Mouse (Mus musculus): ENCODE results near the gene Abhd16a. TPM values are rescaled to one million over a fixed set of nuclear protein-coding genes. Genes with fewer than 3 reads are reported as not detected.

Gene Abhd16a
- polyA plus RNA-seq, 1 experiment from 2014 or later: 113 TPM

DNA sequence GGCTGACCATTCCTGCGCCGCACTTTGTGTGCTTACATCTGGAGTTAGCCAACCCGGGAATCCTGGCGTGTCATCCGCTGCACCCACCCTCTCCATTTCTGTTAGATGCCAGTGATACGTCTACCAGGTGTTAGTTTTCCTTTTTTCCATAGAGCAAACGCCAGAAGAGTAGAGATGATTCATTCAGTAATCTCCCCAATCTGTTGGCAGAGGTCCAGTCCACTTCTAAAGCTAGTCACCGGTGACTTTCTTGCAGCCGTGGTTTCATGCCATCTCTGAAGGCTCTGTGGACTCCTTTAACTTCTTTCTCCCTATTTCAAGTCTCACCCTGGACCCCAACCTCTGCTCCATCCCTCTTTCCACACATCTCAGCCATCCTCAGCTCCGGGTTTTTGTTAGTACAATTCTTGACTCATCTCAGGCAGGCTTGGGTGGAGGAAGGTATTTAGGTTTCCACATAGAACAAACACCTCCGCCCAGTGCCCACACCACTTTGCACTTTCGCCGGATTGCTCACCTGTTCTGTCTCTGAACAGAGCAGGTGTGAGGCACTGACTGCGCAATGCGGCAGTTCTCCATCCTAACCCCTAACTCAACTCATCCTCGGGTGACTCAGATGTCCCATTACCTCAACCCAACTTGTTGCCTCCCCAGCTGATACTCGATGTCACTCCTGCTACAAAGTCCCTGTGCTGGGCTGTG lies 20.7 kb upstream of the Abhd16a start:
- no peak for ATAC-seq
- no peaks in the 10 kb centered on the region; the same call in 1 of the 2 replicates for H3K36me3 ChIP-seq (ENCODE audit: control insufficient read depth, insufficient read depth, low read length)
- no peak overlapping the region for H3K4me3 ChIP-seq (ENCODE audit: low read length)
- H3K27ac ChIP-seq (ENCODE audit: low read depth, low read length): no peak overlapping the region
- WGBS: 87% methylated on average over 17 of the region's 17 CpGs
- H3K9ac ChIP-seq (ENCODE audit: low read depth, low read length): no peak overlapping the region
- peaks cover 14% of the 10 kb centered on the region for H3K27me3 ChIP-seq (replicated peaks; ENCODE audit: control insufficient read depth, insufficient read depth, low read length)
- peaks cover 10% of the 10 kb centered on the region for H3K4me1 ChIP-seq (ENCODE audit: control insufficient read depth, insufficient read depth, low read depth, low read length)
- H3K4me2 ChIP-seq (ENCODE audit: low read length): no peak overlapping the region
- no peaks in the 10 kb centered on the region for H3K9me3 ChIP-seq (ENCODE audit: control insufficient read depth, low read length)

DNA sequence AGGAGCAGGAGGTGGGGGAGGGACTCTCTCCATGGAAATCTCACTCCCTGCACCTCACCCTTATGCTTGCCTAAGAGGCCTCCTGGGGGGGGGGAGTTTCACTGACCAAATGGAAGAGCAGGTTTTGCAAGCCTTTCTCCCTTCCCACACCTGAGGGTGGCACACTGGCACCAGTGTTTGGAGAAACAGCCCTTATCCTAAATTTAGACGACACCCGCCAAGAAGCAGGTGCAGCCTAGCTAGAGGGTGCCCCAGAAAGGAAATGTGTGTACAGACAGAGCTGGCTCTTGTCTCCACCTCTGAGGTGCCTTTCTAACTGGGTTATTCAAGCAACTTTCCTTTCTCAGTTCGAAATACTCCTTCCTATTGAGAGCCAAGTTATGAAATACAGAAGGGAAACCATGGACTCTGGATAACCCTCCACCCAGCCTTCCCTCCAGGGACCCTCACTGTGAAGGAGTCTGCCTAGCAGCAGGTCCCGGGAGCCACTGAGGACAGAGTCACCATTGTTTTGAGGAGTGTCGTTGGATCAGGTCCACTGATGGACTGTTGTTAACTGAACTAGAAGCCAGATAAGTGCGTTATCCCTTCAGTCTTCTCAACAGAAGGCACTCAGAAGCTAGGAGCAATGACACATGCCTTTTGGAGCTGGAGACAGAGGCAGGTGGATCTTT lies 18.4 kb upstream of the Abhd16a start:
- Histone ChIP-seq H3K4me1 (ENCODE audit: control insufficient read depth, insufficient read depth, low read depth, low read length) (no peaks in the 10 kb centered on the region), H3K4me2 (ENCODE audit: low read length) (no peak overlapping the region), H3K36me3 (ENCODE audit: control insufficient read depth, insufficient read depth, low read length) (no peaks in the 10 kb centered on the region), H3K9me3 (ENCODE audit: control insufficient read depth, low read length) (no peaks in the 10 kb centered on the region), H3K4me3 (ENCODE audit: low read length) (no peak overlapping the region), H3K9ac (ENCODE audit: low read depth, low read length) (no peak overlapping the region), H3K27me3 (replicated peaks; ENCODE audit: control insufficient read depth, insufficient read depth, low read length) (0 out of 2 replicates have a peak, but pooled peaks cover 4% of the 10 kb centered on the region), H3K27ac (ENCODE audit: low read depth, low read length) (no peak overlapping the region)
- ATAC-seq: no peak
- WGBS: 62% methylated on average over 6 of the region's 6 CpGs

DNA sequence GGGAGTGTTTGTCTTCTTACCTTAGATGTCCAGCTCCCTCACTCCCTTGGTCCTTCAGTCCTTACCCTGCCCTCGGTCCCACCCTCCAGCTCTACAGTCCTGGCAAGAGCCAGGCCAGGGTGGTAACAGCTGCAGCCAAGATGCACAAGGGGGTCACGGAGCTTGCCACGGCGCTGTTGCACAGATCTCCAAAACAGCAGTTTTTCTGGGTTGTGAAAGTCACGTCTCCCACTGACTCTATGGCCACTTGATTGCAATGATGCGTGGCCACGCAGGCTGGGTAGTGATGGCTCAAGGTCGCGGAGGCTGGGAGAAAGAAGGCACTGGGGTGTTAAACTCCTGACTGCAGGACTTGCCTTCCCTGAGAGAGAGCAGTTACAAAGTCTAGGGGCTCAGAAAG lies 17.6 kb upstream of the Abhd16a start:
- ATAC-seq: no peak
- no peaks in the 10 kb centered on the region for H3K4me1 ChIP-seq (ENCODE audit: control insufficient read depth, insufficient read depth, low read depth, low read length)
- 83% methylated on average over 9 of the region's 9 CpGs for WGBS
- no peak overlapping the region for H3K4me3 ChIP-seq (ENCODE audit: low read length)
- H3K4me2 ChIP-seq (ENCODE audit: low read length): no peak overlapping the region
- 0 out of 2 replicates have a peak, but pooled peaks cover 3% of the 10 kb centered on the region for H3K27me3 ChIP-seq (replicated peaks; ENCODE audit: control insufficient read depth, insufficient read depth, low read length)
- H3K9me3 ChIP-seq (ENCODE audit: control insufficient read depth, low read length): no peaks in the 10 kb centered on the region
- H3K36me3 ChIP-seq (ENCODE audit: control insufficient read depth, insufficient read depth, low read length): no peaks in the 10 kb centered on the region
- H3K27ac ChIP-seq (ENCODE audit: low read depth, low read length): no peak overlapping the region
- H3K9ac ChIP-seq (ENCODE audit: low read depth, low read length): no peak overlapping the region

DNA sequence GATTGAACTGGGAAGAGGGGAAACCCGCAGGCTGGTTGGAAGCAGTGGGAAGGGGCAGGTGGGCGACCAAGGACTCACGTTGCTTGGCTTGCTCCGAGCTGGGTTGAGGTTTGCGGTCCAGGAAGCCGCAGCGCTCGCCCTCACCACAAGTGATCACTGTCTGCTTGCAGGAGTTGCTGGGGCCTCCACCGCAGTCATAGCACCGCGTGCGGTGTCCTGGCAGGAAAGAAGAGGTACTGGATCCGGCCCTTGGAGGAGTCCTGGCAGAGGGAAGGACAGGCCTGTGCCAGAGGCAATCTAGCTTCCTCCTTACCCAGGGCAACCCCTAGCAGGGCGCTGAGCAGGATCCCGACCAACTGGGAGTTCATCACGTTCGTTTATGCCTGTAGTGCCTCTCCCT lies 15.0 kb upstream of the Abhd16a start:
- whole genome bisulfite sequencing: 60% methylated on average over 16 of the region's 17 CpGs
- H3K4me2 ChIP-seq (ENCODE audit: low read length): no peak overlapping the region
- no peak overlapping the region for H3K4me3 ChIP-seq (ENCODE audit: low read length)
- ATAC-seq: no peak
- no peak overlapping the region for H3K9ac ChIP-seq (ENCODE audit: low read depth, low read length)
- no peak overlapping the region for H3K27ac ChIP-seq (ENCODE audit: low read depth, low read length)
- H3K4me1 ChIP-seq (ENCODE audit: control insufficient read depth, insufficient read depth, low read depth, low read length): no peaks in the 10 kb centered on the region; the same call in 1 of the 2 replicates
- H3K27me3 ChIP-seq (replicated peaks; ENCODE audit: control insufficient read depth, insufficient read depth, low read length): no peaks in the 10 kb centered on the region
- no peaks in the 10 kb centered on the region for H3K9me3 ChIP-seq (ENCODE audit: control insufficient read depth, low read length)
- H3K36me3 ChIP-seq (ENCODE audit: control insufficient read depth, insufficient read depth, low read length): no peaks in the 10 kb centered on the region

DNA sequence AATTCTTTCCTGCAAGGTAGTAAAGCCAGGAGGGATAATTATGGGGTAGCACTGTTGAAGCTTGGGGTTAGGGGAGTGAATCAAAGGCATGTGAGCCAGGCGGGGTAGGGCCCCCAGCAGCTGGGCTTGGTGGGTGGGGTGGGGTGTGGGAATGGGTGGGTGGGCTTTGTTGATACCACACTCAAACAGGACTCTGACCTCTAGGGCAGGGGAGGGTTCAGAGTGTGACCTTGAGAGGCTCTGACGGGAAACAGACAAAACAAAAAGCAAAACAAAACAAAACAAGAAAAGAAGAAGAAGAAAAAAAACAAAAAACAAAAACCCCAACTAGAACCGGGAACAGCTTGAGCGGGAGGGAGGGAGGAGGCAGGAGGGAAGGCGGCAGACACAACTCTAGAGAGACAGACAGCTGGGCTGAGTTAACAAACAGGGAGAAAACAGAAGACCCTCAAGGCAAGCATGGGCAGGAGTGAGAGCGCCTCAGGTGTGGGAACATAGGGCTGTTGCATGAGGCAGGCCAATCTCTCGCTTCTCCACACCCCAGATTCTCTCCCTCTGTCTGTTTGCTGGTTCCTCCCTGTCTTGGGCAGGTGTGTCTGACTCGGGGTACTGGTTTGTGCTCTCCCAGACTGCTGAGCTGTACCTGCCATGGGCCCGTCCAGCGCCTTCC lies 12.4 kb upstream of the Abhd16a start, which contains the start of gene Ly6g6e:
Gene Ly6g6e, plus strand, starts transcription at position 396 of the 670 bp plus-strand sequence.
- H3K9ac ChIP-seq (ENCODE audit: low read depth, low read length): peak within 1 kb of the TSS; percentile 1; the same call in 1 of the 2 replicates
- 36% methylated on average over 10 of the region's 10 CpGs for WGBS
- H3K27me3 ChIP-seq (replicated peaks; ENCODE audit: control insufficient read depth, insufficient read depth, low read length): no peaks in the 10 kb centered on the region
- H3K4me3 ChIP-seq (ENCODE audit: low read length): no peak within 1 kb of the TSS; the same call in 1 of the 2 replicates
- no peak within 1 kb of the TSS for H3K27ac ChIP-seq (ENCODE audit: low read depth, low read length)
- H3K4me2 ChIP-seq (ENCODE audit: low read length): peak within 1 kb of the TSS; percentile 32
- ATAC-seq: no peak
- H3K9me3 ChIP-seq (ENCODE audit: control insufficient read depth, low read length): no peaks in the 10 kb centered on the region
- H3K4me1 ChIP-seq (ENCODE audit: control insufficient read depth, insufficient read depth, low read depth, low read length): no peaks in the 10 kb centered on the region; the same call in 1 of the 2 replicates
- H3K36me3 ChIP-seq (ENCODE audit: control insufficient read depth, insufficient read depth, low read length): no peaks in the 10 kb centered on the region

DNA sequence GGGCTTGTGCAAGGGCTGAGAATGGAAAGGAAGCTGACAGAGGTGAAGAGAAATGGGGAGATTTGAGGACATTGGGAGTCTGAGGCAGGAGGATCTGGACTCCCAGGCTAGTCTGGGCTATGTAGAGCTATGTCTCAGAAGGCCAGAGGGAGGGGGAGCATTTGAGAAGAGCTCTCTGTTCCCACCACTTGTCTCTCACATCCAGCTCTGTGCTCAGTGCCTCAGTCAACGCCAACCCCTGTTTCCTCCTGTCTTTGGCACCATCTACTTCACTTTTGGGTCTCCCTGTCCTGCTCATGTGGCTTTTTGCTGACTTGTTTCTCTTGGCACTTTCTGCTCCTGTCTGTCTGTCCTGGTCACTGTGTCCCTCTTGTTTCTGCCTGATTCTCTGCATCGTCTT lies 11.8 kb upstream of the Abhd16a start:
- Histone ChIP-seq H3K36me3 (ENCODE audit: control insufficient read depth, insufficient read depth, low read length) (no peaks in the 10 kb centered on the region), H3K27ac (ENCODE audit: low read depth, low read length) (no peak overlapping the region), H3K4me3 (ENCODE audit: low read length) (no peak overlapping the region), H3K4me2 (ENCODE audit: low read length) (peak overlapping the region; percentile 32), H3K9ac (ENCODE audit: low read depth, low read length) (no peak overlapping the region; the same call in 1 of the 2 replicates), H3K9me3 (ENCODE audit: control insufficient read depth, low read length) (no peaks in the 10 kb centered on the region), H3K4me1 (ENCODE audit: control insufficient read depth, insufficient read depth, low read depth, low read length) (no peaks in the 10 kb centered on the region; the same call in 1 of the 2 replicates), H3K27me3 (replicated peaks; ENCODE audit: control insufficient read depth, insufficient read depth, low read length) (no peaks in the 10 kb centered on the region)
- ATAC-seq: no peak
- 47% methylated on average over 2 of the region's 2 CpGs for WGBS

DNA sequence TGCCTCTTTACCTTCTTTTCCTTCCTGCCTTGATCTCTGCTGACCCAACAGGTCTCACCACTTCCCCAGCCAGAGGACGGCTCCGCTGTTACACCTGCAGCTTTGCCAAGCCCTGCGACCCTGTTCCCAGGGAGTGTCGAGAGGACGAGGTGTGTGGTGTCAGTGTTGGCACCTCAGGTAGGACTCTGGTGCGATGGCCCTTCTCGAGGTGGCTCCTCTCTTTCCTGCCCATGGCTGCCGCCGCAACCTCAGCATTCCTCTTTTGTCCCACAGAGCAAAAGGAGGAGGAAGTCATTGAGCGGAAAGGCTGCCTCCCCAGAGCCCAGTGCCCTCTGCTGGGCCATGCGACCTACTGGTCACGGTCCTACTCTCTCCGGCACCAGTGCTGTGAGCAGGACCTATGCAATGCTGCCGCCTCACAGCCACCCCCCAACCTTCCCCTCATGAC lies 11.3 kb upstream of the Abhd16a start, which contains the start of gene Ly6g6d:
Gene Ly6g6d, minus strand, starts transcription at position 280 of the 448 bp plus-strand sequence.
- H3K4me3 ChIP-seq (ENCODE audit: low read length): no peak within 1 kb of the TSS; the same call in 1 of the 2 replicates
- 9% methylated on average over 14 of the region's 14 CpGs for WGBS

DNA sequence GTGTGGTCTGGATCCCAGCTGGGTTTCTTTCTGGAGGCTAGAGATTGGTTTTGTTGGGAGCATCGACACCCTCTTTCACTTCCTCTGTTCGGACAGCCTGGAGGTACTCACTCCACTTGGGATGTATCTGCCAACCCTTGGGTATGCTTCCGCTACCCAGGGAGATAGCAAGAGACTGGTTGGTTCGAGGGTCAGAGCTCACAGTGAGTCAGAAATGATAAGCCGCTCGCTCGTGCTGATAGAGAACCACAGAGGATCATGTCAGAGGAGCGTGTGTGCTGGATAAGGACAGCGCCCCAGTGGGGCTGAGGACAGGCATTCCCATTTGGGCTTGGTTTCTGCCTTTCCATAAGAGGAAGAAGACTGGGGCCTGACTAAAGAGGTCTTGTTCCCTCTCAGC lies 9.3 kb upstream of the Abhd16a start:
- no peaks in the 10 kb centered on the region; the same call in 1 of the 2 replicates for H3K4me1 ChIP-seq (ENCODE audit: control insufficient read depth, insufficient read depth, low read depth, low read length)
- H3K27me3 ChIP-seq (replicated peaks; ENCODE audit: control insufficient read depth, insufficient read depth, low read length): 0 out of 2 replicates have a peak, but pooled peaks cover 2% of the 10 kb centered on the region
- H3K4me3 ChIP-seq (ENCODE audit: low read length): no peak overlapping the region
- no peak overlapping the region for H3K9ac ChIP-seq (ENCODE audit: low read depth, low read length)
- no peaks in the 10 kb centered on the region for H3K36me3 ChIP-seq (ENCODE audit: control insufficient read depth, insufficient read depth, low read length)
- no peak overlapping the region for H3K4me2 ChIP-seq (ENCODE audit: low read length)
- H3K9me3 ChIP-seq (ENCODE audit: control insufficient read depth, low read length): no peaks in the 10 kb centered on the region
- no peak overlapping the region for H3K27ac ChIP-seq (ENCODE audit: low read depth, low read length)
- WGBS: 72% methylated on average over 9 of the region's 9 CpGs
- ATAC-seq: no peak

More for the DNA sequence above, 11.3 kb upstream of the Abhd16a start, which contains the start of gene Ly6g6d:
- Histone ChIP-seq H3K9me3 (ENCODE audit: control insufficient read depth, low read length) (no peaks in the 10 kb centered on the region), H3K27ac (ENCODE audit: low read depth, low read length) (no peak within 1 kb of the TSS), H3K4me1 (ENCODE audit: control insufficient read depth, insufficient read depth, low read depth, low read length) (no peaks in the 10 kb centered on the region; the same call in 1 of the 2 replicates), H3K9ac (ENCODE audit: low read depth, low read length) (peak within 1 kb of the TSS; percentile 1; the same call in 1 of the 2 replicates), H3K4me2 (ENCODE audit: low read length) (peak within 1 kb of the TSS; percentile 32), H3K36me3 (ENCODE audit: control insufficient read depth, insufficient read depth, low read length) (no peaks in the 10 kb centered on the region), H3K27me3 (replicated peaks; ENCODE audit: control insufficient read depth, insufficient read depth, low read length) (no peaks in the 10 kb centered on the region)
- peak; percentile 69; the same call in 1 of the 2 replicates for ATAC-seq

Data from hindbrain, embryonic 16.5 days (tissue).